Mouse (Mus musculus) thymus, adult 2 months (tissue): ENCODE results near the gene Gba.

Source experiments
- CTCF ChIP-seq: fragments of 200-500 bp; IDR thresholded peaks from 2 replicates; pipeline ENCODE4 v1.5.1; 2012; ENCODE audit warnings: mild to moderate bottlenecking, control low read depth, low read length, moderate library complexity, borderline replicate concordance; ENCODE audit not compliant: control insufficient read depth, poor library complexity, insufficient read depth; ENCODE audit errors: extremely low read depth
- POLR2A ChIP-seq: fragments of 200-500 bp; IDR thresholded peaks from 2 replicates; pipeline ENCODE4 v1.6.1; 2012; ENCODE audit warnings: mild to moderate bottlenecking, low read length, control low read depth, moderate library complexity; ENCODE audit not compliant: control insufficient read depth, poor library complexity, insufficient read depth; ENCODE audit errors: extremely low read depth

- TF ChIP-seq POLR2A (no peak), CTCF (no peak)
Measured at GRCm38 (mm10) chr3:89178107-89178385, 24.7 kb upstream of the Gba start.
